Mouse (Mus musculus) MEL (cell line): ENCODE data around the gene Bdkrb2.

Experiments used
- CTCF ChIP-seq, 3 experiments: IDR thresholded peaks in 2 of 3; conservative IDR thresholded peaks in 1 of 3; 2 replicates each; pipeline ENCODE4 v1.5.1; 2011 to 2012; ENCODE audit warnings: low read length in 3 of 3, low read depth in 2 of 3, mild to moderate bottlenecking in 2 of 3, improper control_type of control experiment in 1 of 3, inconsistent platforms in 1 of 3, mixed read lengths in 1 of 3, moderate library complexity in 1 of 3; ENCODE audit not compliant: control insufficient read depth in 1 of 3, insufficient read depth in 1 of 3, poor library complexity in 1 of 3, severe bottlenecking in 1 of 3
- E2F4 ChIP-seq: IDR thresholded peaks from 2 replicates; pipeline ENCODE4 v1.6.1; 2011; ENCODE audit warnings: low read depth, low read length, improper control_type of control experiment, borderline replicate concordance
- MEF2A ChIP-seq: IDR thresholded peaks from 2 replicates; pipeline ENCODE4 v1.6.1; 2014; ENCODE audit warnings: low read depth, mild to moderate bottlenecking, inconsistent platforms, low read length, improper control_type of control experiment; ENCODE audit not compliant: poor library complexity, insufficient replicate concordance, severe bottlenecking; ENCODE audit errors: extremely low read depth
- SIN3A ChIP-seq: IDR thresholded peaks from 2 replicates; pipeline ENCODE4 v1.6.1; 2012; ENCODE audit warnings: low read length, improper control_type of control experiment, inconsistent platforms
- TBP ChIP-seq: IDR thresholded peaks from 2 replicates; pipeline ENCODE4 v1.8.0; 2011; ENCODE audit warnings: low read depth, low read length, improper control_type of control experiment

DNA sequence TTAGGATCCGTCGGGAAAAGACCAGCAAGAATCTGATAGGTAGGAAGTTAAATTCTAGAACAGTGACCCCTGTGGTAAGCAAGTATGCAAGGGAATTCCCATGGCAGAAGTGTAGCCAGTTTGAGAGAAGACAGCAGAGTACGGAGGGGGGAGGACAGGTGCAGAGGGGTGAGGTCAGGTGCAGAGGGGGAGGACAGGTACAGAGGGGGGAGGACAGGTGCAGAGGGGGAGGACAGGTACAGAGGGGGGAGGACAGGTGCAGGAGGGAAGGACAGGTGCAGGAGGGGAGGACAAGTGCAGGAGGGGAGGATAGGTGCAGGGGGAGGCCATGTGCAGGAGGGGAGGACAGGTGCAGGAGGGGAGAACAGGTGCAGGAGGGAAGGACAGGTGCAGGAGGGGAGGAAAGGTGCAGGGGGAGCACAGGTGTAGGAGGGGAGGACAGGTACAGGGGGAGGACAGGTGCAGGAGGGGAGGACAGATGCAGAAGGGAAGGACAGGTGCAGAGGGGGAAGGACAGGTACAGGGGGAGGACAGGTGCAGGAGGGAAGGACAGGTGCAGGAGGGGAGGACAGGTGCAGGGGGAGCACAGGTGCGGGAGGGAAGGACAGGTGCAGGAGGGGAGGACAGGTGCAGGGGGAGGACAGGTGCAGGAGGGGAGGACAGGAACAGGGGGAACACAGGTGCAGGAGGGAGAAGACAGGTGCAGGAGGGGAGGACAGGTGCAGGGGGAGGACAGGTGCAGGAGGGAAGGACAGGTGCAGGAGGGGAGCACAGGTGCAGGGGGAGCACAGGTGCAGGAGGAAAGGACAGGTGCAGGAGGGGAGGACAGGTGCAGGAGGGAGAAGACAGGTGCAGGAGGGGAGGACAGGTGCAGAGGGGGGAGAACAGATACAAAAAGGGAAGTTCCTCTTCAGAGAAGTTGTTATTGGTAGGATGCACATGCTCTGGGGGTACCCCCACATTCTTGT lies 12.9 kb upstream of the Bdkrb2 start:
- TF ChIP-seq CTCF (IDR thresholded peaks at IDR 0.05 in 2 of 3, conservative IDR thresholded peaks at IDR 0.05 in 1 of 3; ENCODE audit: control insufficient read depth in 1 of 3, insufficient read depth in 1 of 3, low read depth in 2 of 3, low read length in 3 of 3, poor library complexity in 1 of 3, severe bottlenecking in 1 of 3) (no peak), SIN3A (no peak), TBP (no peak), E2F4 (no peak), MEF2A (no peak)
